Mouse (Mus musculus) regulatory T cell (primary cell): Measurements from ENCODE around the gene Zfp36.

Source experiments
- in situ Hi-C: fragments of 300-600 bp; cut with MboI, MseI; formaldehyde crosslinking; loops from one replicate; pipeline ENCODE4 v1.15.1; 2025; ENCODE audit warnings: high pct_unique_total_duplicates

The Zfp36 gene

DNA sequence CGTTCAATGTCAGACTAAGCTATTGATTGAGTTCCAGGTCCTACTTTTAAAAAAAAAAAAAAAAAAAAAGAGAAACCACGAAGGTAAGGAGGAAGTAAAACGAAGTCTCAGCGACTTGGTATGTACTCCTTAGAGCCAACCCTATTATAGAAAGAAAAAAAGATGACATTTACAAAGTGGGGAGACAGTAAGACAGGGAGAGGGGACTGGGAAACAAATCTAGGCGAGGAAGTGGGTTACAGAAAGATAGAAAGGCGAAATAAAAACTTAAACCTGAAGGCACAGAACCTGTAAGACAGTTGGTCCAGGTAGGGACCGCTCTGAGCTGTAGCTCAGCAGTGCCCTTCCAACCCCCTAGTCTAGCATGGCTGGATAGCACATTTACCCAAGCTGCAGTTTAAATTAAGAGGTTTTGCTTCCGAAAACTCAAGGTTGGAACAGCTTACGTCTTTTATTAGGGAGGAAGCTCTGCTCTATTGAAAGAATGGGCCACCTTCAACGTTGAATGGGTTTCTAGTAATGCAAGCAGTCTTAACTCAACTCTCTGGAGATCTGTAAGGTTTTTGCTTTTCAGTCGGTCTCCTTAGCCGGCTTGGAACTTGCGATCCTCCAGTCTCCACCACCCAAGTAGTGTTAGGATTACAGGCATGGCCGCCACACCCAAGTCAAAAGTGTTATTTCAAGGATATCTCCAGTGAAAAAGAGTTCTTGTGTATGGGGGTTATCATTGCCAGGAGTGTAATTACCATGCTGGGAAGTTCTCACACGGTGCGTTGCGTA lies at the start of gene Zfp36:
Gene Zfp36, minus strand, starts transcription at position 17 of the 780 bp plus-strand sequence.
- in situ Hi-C loops, result loop anchor here (10.0 kb wide), 2 partner anchors 206 to 896 kb away; partner anchors contain the start of genes Dyrk1b and Sertad1

DNA sequence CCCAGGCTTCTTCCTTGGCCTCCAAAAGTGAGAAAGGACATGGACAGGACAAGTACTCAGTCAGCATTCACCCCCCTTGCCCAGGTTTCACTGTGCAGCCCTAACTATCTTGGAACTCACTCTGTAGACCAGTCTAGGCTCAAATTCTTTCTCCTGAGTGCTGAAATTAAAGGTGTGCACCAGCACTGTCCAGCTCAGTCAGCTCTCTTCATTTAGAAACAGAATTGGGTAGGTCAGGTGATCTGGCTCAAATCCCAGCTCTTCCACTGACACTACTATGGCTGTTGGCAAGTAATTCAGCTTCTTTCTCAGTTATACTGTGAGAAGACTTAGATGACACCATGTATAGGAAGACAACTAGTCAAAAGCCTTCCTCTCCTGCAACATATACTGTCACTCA lies 47.7 kb upstream of the Zfp36 start:
- in situ Hi-C loops, result no loop called here

DNA sequence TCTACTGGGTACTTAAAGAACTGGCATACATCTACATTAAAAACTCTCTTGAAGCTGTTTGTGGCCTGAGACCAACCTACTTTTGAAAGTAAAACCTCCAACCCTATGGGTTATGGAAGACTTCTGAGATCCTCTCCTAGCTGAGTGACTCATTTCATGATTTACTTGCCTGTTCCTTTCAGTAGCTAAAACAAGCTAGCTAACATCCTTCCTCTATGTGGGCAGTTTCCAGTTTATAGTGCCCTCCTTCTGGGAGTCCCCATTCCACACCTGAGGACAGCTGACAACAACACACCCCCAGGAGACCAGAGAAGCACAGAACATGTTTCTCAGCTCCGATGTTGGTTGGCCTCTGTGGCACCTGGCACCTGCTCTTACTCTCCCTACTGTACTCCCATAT lies 43.0 kb upstream of the Zfp36 start:
- in situ Hi-C loops, result no loop called here

DNA sequence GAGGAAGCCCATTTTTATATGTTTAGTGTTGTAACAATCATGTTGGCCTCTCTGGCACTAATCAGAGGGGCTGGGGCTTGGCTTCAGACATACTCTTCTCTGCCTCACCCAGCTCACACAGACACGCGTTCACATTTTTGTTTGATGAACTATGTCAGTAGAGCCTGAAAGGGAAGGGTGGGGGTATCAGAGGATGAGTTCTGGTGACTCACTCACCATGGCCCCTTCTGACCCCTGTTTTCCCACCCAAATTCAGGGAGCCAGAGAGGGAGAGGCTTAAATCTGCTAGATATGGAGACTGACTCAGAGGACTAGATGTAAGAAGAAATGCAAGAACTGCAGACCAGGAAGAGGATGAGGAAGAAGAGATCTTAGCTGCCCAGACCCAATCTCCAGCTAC lies 39.4 kb upstream of the Zfp36 start:
- in situ Hi-C loops, result no loop called here

DNA sequence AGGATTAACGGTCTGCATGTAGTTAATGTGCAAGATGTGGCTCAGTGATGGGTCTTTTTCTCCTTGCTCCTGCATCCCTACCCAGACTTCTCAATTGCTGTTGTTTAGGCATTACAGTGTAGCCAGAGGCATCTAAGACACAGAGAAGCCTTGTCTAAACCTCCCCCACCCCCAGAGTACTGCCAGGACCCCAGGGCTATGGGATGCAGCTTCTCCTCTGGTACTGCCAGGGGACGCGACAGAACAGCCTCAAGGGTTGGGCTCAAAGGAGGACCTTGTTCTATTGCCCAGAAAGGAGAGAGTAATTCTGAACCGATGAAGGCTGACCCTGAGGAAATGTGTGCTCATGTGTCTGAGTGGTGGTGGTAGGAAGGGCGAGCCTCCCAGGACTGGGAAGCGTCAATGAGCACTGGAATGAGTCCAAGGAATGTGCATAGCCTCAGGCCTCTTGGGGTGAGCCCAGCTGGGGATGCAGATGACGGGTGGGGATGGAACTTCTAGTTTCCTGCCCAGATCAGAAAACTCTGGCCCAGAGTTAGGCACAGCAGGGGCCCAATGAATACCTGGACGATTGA lies 38.1 kb upstream of the Zfp36 start:
- in situ Hi-C loops, result no loop called here

DNA sequence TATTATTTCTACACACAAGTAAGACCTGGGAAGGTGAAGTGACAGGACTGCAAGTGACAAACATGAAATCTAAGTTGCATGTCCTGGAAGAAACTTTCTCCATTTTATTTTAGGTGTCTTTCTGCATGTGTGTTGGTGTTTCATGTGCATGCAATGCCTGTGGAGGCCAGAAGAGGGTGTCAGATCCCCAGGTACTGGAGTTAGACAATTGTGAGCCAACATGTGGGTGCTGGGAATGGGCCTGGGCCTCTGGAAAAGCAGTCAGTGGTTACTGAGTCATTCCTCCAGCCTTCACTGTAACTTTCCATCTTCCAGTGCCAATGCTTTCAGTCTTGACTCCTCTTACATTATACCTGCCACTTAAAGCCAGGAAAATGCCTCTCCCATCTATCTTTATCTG lies 37.3 kb upstream of the Zfp36 start:
- in situ Hi-C loops, result no loop called here

DNA sequence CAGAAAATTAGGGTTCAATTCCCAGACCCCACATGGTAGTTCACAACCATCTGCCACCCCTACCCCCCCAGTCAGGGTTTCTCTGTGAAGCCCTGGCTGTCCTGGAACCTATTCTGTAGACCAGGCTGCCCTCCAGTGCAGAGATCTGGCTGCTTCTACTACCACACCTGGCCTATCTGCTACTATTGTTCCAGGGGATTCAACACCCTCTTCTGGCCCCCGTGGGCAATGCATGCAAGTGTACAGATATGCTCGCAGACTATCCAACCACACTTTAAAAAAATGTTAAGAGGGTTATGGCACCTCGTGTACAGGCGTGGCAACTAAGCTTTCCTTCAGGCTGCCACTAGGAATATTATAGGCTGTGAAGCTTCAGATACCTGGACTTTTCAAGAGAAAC lies 32.8 kb upstream of the Zfp36 start:
- in situ Hi-C loops, result no loop called here

DNA sequence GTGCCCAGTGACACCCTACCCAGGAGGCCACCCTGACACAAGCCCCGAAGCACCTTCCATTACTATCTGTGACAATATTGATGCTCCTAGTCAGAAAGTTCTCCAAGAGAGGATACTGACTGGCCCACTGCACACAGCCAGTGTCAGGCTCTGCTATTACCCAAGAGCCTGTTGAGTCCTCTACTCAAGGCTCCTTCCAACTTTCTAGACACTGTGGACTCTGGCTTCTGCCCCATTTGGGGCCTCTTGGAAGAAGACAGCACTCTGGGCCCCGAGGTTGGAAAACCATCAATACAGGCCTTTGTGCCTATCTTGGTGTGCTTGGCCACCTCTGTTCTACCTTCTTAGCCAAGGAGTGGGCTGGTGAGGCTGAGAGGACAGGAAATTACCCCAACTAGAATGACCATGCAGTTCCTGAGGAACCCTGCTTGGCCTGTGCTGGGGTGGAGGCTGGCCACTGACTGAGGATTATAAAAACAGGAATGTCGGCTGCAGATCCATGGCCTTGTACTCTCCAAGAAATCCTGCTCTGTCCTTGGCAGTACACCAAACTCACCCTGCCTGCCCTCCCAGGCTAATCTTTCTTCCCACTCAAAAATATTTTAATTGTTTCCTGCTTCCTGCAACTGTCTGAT lies 30.9 kb upstream of the Zfp36 start:
- in situ Hi-C loops, result no loop called here

DNA sequence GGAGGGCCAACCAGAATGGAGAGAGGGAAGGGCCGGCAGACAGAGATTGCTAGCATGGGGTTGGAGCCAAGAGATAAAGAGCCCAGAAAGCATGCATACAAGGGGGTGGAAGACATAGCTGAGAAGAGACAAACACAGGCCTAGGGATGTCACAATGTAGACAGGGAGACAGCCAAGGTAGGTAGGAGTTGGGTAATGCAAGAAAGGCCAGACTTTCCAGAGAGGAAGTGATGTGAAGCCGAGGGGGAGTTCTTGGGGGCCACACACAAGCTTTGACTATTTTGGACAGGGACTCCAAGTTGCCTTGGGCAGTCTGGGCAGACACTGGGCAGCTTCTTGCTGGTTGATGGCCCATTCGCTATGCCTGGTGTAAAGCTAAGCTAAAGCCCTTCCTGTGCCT lies 21.9 kb upstream of the Zfp36 start:
- in situ Hi-C loops, result no loop called here

DNA sequence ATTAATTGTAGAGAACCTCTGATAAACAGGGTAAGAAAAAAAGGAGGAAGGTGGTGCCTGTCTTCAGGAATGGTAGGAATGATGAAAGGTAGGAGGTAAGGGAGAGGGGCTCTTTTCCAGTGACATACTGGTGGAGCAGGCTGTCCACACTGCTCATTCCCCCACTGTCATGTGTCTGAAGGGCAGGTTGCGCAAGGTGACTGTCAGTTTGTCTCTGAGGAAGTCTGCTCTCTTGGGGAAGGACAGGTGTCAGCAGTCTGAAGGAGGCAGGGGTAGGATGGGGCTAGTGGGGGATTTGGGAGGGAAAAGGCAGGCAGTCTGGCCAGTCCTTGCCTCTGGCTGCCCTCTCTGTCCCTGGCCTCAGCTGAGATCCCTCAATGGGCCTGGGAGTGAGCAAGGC lies 21.0 kb upstream of the Zfp36 start:
- in situ Hi-C loops, result no loop called here

DNA sequence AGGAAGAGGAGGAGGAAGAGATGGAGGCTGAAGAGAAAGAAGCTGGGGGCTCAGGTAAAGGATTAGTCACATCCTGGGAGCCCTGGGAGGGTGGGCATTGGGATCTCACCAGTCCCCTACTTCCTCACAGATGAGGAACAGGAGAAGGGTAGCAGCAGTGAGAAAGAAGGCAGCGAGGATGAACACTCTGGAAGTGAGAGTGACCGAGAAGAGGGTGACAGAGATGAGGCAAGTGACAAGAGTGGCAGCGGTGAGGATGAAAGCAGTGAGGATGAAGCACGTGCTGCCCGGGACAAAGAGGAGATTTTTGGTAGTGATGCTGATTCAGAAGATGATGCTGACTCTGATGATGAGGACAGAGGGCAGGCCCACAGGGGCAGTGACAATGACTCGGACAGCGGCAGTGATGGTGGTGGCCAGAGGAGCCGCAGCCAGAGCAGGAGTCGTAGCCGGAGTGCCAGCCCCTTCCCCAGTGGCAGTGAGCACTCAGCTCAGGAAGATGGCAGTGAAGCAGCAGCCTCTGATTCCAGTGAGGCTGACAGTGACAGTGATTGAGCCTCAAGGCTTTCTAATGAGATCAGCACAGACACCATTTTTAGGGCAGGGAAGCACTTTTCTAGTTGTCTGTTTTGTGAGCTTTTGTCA lies 18.8 kb upstream of the Zfp36 start:
- in situ Hi-C loops, result no loop called here

DNA sequence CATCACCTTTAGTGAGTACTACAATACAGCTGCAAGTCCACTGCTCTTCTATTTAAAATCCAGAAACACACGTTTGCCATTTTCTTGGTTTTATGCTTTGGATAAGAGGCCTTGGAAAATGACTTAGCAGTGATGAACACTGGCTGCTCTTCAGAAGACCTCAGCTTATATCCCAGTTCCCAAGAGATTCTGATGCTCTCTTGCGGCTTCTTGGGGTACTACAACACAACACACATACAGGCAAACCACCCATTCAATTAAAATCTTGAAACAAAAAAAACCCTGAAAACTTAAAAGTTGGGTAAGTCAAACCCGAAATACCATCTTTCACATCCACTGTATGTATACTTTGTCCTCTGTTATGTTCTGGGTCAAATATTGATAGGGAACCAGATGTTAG lies 17.9 kb upstream of the Zfp36 start:
- in situ Hi-C loops, result no loop called here

DNA sequence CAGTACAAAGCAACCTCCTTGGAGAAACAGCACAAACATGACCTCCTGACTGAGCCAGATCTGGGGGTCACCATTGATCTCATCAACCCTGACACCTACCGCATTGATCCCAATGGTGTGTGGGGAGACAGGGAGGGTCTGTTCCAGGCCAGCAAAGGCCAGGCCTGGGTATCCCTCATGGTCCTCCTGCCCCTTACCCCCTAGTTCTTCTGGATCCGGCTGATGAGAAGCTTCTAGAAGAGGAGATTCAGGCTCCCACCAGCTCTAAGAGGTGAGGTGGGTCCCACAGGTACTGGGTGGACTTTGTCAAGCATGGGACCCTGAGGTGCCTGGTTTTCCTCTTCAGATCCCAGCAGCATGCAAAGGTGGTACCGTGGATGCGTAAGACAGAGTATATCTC lies 15.4 kb upstream of the Zfp36 start:
- in situ Hi-C loops, result no loop called here

DNA sequence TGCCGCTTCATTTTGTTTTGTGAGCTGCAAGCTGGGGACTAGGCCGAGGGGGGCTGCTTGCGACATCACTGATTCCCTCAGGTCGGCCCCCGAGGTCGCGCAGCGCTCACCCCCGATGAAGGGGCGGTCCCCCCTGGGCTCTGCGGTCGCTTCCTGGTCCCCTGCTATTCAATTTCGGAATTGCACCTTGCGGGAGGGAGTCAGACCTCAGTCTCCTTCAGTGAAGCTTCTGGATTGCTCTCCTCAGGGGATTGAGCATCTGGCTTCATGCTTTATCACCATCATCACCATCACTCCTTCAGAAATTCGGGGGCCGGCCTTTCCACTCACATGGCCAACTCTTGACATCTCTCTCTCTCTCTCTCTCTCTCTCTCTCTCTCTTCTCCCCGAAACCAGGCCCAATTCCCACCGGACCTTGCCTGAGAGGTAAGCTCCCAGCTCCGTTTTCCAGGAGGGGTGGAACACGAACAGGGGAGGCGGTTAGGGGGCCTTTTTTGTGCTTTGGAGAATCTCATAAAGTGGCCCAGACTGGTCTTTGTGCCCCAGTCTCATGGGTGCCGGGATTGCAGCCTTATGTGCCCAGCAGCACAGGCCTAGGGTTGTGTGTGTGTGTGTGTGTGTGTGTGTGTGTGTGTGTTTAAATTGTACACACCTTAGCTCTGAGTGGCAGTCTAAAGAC lies 13.4 kb upstream of the Zfp36 start:
- in situ Hi-C loops, result no loop called here

DNA sequence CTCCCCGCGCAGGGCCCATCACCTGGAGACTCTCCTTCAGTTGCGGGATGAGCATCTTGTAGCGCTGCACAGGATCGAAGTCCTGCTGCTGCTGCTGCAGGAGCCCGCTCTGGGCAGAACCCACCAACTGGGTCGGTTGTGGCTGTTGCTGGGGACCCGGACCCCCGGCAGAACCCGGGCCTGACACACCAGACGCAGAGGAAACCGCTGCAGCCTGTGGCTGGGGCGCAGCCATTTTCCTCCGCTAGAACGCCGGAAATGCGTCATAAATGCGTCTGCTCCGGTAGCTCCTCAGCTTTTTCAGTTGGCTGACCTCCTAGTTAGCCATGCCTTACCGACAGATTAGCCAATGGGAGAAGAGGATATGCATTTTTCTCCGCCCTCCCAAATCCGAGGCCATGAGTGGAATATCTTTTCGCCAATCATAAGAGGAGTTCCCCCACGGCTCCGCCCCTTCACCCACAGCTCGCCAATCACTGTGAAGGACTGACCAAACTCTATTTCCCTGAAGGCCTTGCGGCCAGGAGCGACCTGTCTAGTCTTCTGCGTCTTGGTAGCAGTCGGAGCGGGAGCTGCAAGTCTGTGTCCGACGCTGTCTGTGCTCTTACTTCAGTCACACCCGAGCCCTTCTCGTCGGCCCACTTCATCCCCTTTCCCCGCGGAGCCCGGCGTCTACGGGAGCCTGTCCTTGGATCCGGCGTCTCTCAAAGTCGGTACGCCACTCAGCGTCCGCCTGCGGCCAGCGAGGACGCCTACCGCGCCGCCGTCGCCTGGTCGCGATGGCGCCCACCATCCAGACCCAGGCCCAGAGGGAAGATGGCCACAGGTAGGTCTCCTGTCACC lies 12.6 kb upstream of the Zfp36 start, which contains the start of the genes Med29 and Paf1:
Gene Med29, minus strand, starts transcription at position 280 of the 843 bp plus-strand sequence.
Gene Paf1, plus strand, starts transcription at position 523 of the 843 bp plus-strand sequence.
- in situ Hi-C loops, result no loop called here

DNA sequence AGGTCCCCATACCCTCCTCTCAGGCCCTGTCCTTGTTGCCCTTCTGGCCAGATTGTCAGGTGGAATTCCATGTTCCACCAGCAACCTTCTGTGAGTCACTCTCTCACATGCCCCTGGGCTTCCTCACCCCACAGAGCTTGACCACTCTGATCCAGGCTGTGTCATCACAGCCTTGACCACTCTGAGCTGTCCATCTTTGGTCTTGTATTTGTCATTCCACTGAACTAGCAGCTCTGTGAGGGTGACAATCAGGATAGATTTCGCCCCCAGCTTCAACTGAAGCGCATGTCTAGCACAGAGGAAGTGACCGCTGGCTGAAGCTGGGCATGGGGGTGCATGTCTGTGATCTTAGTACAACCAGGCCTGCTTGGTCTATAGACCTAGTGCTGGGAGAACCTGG lies 10.3 kb upstream of the Zfp36 start:
- in situ Hi-C loops, result no loop called here

DNA sequence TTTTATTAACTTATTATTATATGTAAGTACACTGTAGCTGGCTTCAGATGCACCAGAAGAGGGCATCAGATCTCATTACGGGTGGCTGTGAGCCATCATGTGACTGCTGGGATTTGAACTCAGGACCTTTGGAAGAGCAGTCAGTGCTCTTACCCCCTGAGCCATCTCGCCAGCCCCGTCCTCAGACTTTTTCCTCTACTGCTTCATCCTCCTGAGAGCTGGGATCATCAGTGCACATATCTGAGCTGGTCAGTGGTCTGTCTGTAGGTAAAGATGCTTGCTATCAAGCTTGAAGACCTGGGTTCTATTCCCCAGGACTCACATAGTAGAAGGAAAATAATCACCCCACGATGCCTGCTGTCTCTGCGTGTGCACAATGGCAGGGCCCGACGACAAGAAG lies 7.3 kb upstream of the Zfp36 start:
- in situ Hi-C loops, result loop anchor here (10.0 kb wide), 2 partner anchors 213 to 903 kb away; partner anchors contain the start of genes Dyrk1b and Sertad1

DNA sequence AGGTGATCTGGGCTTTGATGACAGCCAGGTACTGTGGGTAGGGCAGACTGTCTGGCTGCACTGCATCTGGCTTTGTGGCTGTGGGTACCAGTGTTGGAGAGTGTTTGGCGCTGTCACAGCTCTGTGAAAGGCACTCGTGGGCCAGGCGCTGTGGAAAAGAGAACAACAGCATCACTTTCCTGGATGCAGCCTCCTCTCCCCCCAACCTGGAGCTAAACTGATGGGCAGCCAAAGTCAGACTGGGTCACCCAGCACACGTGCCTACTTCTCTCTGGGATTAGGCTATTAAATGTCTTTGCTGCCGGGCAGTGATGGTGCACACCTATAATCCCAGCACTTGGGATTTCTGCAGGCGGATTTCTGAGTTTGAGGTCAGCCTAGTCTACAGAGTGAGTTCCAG lies 6.8 kb upstream of the Zfp36 start:
- in situ Hi-C loops, result loop anchor here (10.0 kb wide), 2 partner anchors 212 to 902 kb away; partner anchors contain the start of genes Dyrk1b and Sertad1

DNA sequence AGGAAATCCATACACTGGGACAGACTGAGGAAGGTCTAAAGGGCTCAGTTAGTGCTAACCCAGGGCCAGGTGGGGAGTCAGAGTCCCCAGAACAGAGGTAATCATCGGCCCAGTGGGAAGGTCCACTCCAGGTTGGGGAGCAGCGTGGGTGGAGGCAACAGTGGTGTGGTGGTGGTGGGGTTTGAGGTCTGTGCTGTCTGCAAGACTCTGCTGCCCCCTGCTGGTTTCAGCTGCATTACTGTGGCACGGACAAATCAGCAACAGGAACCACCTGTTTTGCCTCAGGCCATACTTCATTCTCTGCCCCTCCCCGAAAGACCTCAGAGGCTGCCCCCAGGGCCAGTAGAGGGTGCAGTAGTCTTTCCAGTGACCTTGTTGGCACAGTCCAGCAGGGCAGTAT lies 6.4 kb upstream of the Zfp36 start:
- in situ Hi-C loops, result loop anchor here (10.0 kb wide), 2 partner anchors 212 to 902 kb away; partner anchors contain the start of genes Dyrk1b and Sertad1

DNA sequence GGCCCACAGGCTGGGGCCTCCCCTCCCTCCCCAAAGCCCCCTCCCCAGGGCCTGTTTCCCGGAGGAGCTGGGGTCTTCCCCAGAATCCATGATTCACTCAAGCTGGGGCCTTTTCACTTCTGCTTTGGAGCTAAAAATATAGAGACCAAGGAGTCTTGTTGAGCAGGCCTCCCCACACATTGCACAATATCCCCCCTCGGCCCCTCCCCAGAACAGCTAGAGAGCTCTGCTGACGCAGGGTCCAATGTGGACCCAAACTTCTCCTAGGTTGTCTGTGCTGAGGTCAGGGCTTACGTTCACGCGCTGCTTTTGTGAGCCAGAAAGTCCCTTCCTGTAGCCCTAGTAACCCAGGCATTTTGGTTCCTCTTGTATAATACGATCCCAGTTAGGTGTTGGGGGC lies 6.0 kb upstream of the Zfp36 start:
- in situ Hi-C loops, result loop anchor here (10.0 kb wide), 2 partner anchors 211 to 901 kb away; partner anchors contain the start of genes Dyrk1b and Sertad1
